Mouse (Mus musculus): ENCODE measurements around the gene Cux1.
A peak's percentile ranks its signal among the peaks of the same experiment; 100 is the strongest.

Cux1 gene

GRCm38 (mm10) chr5:136566001-136566811, 1.1 kb downstream of the Cux1 start:
- DNase-seq = peak; percentile 44

- DNase-seq = peak; percentile 24
Observed at GRCm38 (mm10) chr5:136565311-136565811, 1.9 kb downstream of the Cux1 start.

- no peak for DNase-seq
Observed at GRCm38 (mm10) chr5:136564613-136565299, 2.5 kb downstream of the Cux1 start.

GRCm38 (mm10) chr5:136563996-136564395, 3.3 kb downstream of the Cux1 start:
- no peak for DNase-seq

GRCm38 (mm10) chr5:136563104-136563503, 4.2 kb downstream of the Cux1 start:
- DNase-seq = no peak

GRCm38 (mm10) chr5:136562212-136562611, 5.1 kb downstream of the Cux1 start:
- no peak for DNase-seq

- no peak for DNase-seq
Observed at GRCm38 (mm10) chr5:136561641-136562040, 5.6 kb downstream of the Cux1 start.

- DNase-seq = no peak
Observed at GRCm38 (mm10) chr5:136560656-136561055, 6.6 kb downstream of the Cux1 start.

GRCm38 (mm10) chr5:136557446-136557845, 9.8 kb downstream of the Cux1 start:
- no peak for DNase-seq

- no peak for DNase-seq
Observed at GRCm38 (mm10) chr5:136556328-136557262, 10.7 kb downstream of the Cux1 start.

GRCm38 (mm10) chr5:136555703-136556102, 11.6 kb downstream of the Cux1 start:
- peak; percentile 67 for DNase-seq

- DNase-seq = no peak
Observed at GRCm38 (mm10) chr5:136552832-136553231, 14.5 kb downstream of the Cux1 start.

GRCm38 (mm10) chr5:136552093-136552492, 15.2 kb downstream of the Cux1 start:
- no peak for DNase-seq

- DNase-seq = no peak
Observed at GRCm38 (mm10) chr5:136551571-136551970, 15.7 kb downstream of the Cux1 start.

- DNase-seq = no peak
Observed at GRCm38 (mm10) chr5:136550726-136551125, 16.6 kb downstream of the Cux1 start.

- no peak for DNase-seq
Observed at GRCm38 (mm10) chr5:136548776-136549175, 18.5 kb downstream of the Cux1 start.

- no peak for DNase-seq
Observed at GRCm38 (mm10) chr5:136545061-136545460, 22.2 kb downstream of the Cux1 start.

- DNase-seq = no peak
Observed at GRCm38 (mm10) chr5:136543171-136543570, 24.1 kb downstream of the Cux1 start.

- DNase-seq = peak; percentile 38
Observed at GRCm38 (mm10) chr5:136540952-136541351, 26.3 kb downstream of the Cux1 start.

GRCm38 (mm10) chr5:136540055-136540838, 27.0 kb downstream of the Cux1 start:
- DNase-seq = no peak

- DNase-seq = no peak
Observed at GRCm38 (mm10) chr5:136536753-136537152, 30.5 kb downstream of the Cux1 start.
